Mouse (Mus musculus): ENCODE results near the gene Gm4787. TPM values are rescaled to one million over a fixed set of nuclear protein-coding genes. Genes with fewer than 3 reads are reported as not detected.

Gene Gm4787
- total RNA-seq (2023) = under 1 TPM; 0.36 to 0.75 TPM

DNA sequence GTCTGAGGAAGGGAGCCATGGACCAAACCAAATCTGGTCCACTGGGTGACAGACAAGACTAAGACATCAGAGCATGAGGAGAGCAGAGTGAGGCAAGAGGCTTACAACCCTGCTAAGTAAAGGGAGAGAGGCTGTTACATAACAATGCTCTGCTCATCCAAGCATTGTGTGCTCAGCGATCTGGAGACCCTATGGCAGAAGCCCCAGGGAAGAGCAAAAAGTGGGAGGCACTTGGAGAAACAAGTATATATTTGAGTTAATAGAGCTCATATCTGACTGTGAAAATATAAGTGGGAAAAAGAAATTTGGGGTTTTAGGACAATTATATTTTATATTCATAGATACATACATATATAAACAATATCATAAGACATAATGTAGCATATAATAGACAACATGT is at the start of gene Gm4787:
TSS of gene Gm4787 (minus strand) at position 101 of the 400 bp plus-strand sequence.

GRCm38 (mm10) chr12:81421846-81422245 is 42.6 kb upstream of the Gm4787 start, which contains the start of gene Adam4:
Gene Adam4, minus strand, starts transcription at chr12:81421946.

DNA sequence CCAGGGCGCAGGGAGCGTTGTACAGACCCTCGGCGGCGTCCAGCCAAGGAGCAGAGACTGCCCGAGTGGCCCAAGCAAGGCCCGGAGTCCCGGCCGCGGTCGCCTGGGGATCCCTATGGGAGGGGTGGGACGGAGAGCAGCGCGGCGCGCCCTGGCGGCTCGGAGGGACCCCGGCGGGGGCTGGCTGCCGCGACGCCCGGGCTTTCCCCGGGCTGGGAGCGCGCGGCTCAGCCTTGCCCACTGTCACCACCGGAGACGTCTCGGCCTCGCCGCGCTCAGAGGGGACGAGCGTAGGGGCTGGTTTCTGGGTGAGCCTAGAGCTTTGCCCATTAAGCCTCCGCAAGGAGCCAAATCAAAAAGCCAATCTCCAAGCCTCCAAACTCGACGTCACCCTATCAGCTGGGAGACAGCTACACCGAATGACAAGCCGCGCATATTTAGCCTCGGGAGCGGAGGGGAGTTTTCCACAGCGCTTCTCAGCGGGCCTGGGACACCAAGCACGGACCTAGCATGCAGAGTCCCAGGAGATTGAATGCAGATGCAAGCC is 46.3 kb downstream of the Gm4787 start, which contains the start of gene Slc8a3:
TSS of gene Slc8a3 (minus strand) at position 306 of the 547 bp plus-strand sequence.

Other genes with a start within 250 kb of the Gm4787 start
- not detected for gene Slc8a3, start 46.3 kb downstream of the Gm4787 start, total RNA-seq (2023)
- gene Adam4, start 42.5 kb upstream of the Gm4787 start, total RNA-seq (2023) = 1 to 10 TPM; 1.7 to 2.4 TPM
- 10 to 100 TPM; 54.9 to 58.2 TPM for gene Cox16, start 105.7 kb upstream of the Gm4787 start, total RNA-seq (2023)
- gene Gm20498, start 153.4 kb upstream of the Gm4787 start, total RNA-seq (2023) = 10 to 100 TPM; 10.8 to 12.5 TPM
- gene Synj2bp, start 153.4 kb upstream of the Gm4787 start, total RNA-seq (2023) = 10 to 100 TPM; 25.6 to 29.6 TPM
- under 1 TPM; 0.17 to 0.24 TPM for gene Adam21, start 189.0 kb upstream of the Gm4787 start, total RNA-seq (2023)
- 10 to 100 TPM; 51.4 to 53.2 TPM for gene Med6, start 215.5 kb upstream of the Gm4787 start, total RNA-seq (2023)

Data from B cell, adult 67 days (primary cell).